Mouse (Mus musculus): ENCODE results near the gene Ssr1. TPM values are rescaled to one million over a fixed set of nuclear protein-coding genes. Genes with fewer than 3 reads are reported as not detected.
A peak's percentile ranks its signal among the peaks of the same experiment; 100 is the strongest.

Gene Ssr1
- polyA plus RNA-seq, 1 experiment from 2014 or later: 162 TPM

DNA sequence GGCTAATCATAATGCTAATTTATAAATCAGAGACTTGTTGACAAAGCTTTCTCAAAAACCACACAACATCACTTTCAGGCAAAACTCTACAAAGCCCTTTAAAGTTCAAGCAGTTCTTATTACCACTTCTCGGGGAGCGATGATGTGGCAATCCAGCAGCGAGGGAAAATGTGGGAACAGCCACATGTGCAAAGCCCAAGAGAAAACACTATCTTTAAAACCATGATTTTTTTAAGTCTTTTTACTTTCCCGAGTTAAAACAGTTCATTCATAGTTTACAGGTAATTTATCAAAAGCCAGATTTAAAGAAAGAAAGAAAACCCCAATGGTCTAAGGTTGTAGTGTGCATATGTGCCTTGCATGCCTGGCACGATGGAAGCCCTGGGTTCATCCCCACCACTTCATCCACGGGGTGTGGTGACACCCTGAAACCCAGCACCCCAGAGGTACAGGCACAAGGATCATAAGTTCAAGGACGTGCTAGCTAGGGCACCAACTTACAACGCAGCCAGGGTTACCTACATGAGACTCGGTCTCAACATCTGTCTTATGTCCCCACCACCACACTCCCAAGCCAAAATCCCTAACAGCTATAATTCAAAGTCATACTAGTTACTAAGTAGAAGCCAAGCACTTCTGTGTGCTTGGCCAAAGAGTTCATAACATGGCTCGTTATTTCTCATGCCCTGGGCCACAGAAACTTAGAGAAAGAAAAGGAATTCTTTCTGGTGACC, 1.2 kb downstream of the Ssr1 start:
- Histone ChIP-seq H3K36me3 (ENCODE audit: control insufficient read depth, insufficient read depth, low read length) (peaks cover 39% of the 10 kb centered on the region), H3K4me1 (ENCODE audit: control insufficient read depth, insufficient read depth, low read length) (no peaks in the 10 kb centered on the region), H3K9me3 (ENCODE audit: control insufficient read depth, low read length) (no peaks in the 10 kb centered on the region), H3K4me3 (ENCODE audit: low read depth, low read length) (peak overlapping the region; percentile 96), H3K27ac (replicated peaks; ENCODE audit: low read depth, low read length) (peak overlapping the region; percentile 94), H3K27me3 (replicated peaks; ENCODE audit: control insufficient read depth, insufficient read depth, low read length) (no peaks in the 10 kb centered on the region), H3K9ac (ENCODE audit: low read depth, low read length) (peak overlapping the region; percentile 99), H3K4me2 (ENCODE audit: low read depth, low read length) (peak overlapping the region; percentile 55)
- DNase-seq (ENCODE audit: low spot score): peak; percentile 29
- 7% methylated on average over 10 of the region's 10 CpGs for WGBS
- no peak for ATAC-seq (ENCODE audit: low read depth)

DNA sequence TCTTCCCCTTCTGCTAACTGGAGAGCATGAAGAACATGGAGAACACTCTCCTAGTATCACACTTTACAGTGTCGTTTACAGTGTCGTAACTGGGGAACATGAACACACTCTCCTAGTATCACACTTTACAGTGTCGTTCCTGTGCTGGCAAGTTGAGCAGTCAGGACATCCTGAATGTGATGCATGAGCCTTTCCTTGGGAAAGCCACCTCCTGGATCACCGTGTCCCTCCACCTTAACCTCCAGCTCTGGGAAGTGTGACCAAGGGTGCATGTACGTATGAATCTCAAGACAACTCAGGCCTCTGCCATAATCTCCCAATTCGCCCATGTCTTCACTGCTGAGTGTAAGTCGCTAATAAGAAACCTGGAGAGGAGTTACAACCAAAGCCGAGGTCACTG, 4.3 kb downstream of the Ssr1 start:
- peaks cover 68% of the 10 kb centered on the region for H3K36me3 ChIP-seq (ENCODE audit: control insufficient read depth, insufficient read depth, low read length)
- H3K9me3 ChIP-seq (ENCODE audit: control insufficient read depth, low read length): no peaks in the 10 kb centered on the region
- H3K27ac ChIP-seq (replicated peaks; ENCODE audit: low read depth, low read length): no peak overlapping the region
- no peak for ATAC-seq (ENCODE audit: low read depth)
- no peak overlapping the region for H3K9ac ChIP-seq (ENCODE audit: low read depth, low read length)
- DNase-seq (ENCODE audit: low spot score): no peak
- 90% methylated on average over 8 of the region's 8 CpGs for WGBS
- no peaks in the 10 kb centered on the region for H3K27me3 ChIP-seq (replicated peaks; ENCODE audit: control insufficient read depth, insufficient read depth, low read length)
- no peak overlapping the region for H3K4me3 ChIP-seq (ENCODE audit: low read depth, low read length)
- H3K4me2 ChIP-seq (ENCODE audit: low read depth, low read length): no peak overlapping the region
- no peaks in the 10 kb centered on the region for H3K4me1 ChIP-seq (ENCODE audit: control insufficient read depth, insufficient read depth, low read length)

DNA sequence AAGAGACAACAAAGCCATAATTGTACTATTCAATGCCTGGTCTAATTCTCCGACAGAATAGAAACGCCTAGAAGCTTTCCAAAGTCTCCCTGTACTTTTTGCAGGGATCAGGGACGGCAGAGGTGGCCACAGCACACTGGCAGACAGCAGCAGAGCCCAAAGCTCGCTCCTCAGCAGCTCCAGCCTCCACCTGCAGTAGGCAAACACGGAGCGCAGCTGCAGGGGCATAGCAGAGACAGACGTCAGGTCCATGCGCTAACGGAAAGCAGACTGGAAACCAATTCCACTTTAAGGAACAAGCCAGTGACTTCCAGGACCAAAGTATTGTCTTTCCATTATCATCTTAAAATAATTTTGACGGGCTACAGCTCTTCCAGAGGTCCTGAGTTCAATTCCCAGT, 7.9 kb downstream of the Ssr1 start:
- Histone ChIP-seq H3K4me2 (ENCODE audit: low read depth, low read length) (no peak overlapping the region), H3K4me3 (ENCODE audit: low read depth, low read length) (no peak overlapping the region), H3K9ac (ENCODE audit: low read depth, low read length) (no peak overlapping the region), H3K27me3 (replicated peaks; ENCODE audit: control insufficient read depth, insufficient read depth, low read length) (no peaks in the 10 kb centered on the region), H3K4me1 (ENCODE audit: control insufficient read depth, insufficient read depth, low read length) (no peaks in the 10 kb centered on the region), H3K27ac (replicated peaks; ENCODE audit: low read depth, low read length) (no peak overlapping the region), H3K9me3 (ENCODE audit: control insufficient read depth, low read length) (no peaks in the 10 kb centered on the region), H3K36me3 (ENCODE audit: control insufficient read depth, insufficient read depth, low read length) (peaks cover 97% of the 10 kb centered on the region)
- DNase-seq (ENCODE audit: low spot score) (no peak), ATAC-seq (ENCODE audit: low read depth) (no peak)
- 79% methylated on average over 10 of the region's 10 CpGs for WGBS

DNA sequence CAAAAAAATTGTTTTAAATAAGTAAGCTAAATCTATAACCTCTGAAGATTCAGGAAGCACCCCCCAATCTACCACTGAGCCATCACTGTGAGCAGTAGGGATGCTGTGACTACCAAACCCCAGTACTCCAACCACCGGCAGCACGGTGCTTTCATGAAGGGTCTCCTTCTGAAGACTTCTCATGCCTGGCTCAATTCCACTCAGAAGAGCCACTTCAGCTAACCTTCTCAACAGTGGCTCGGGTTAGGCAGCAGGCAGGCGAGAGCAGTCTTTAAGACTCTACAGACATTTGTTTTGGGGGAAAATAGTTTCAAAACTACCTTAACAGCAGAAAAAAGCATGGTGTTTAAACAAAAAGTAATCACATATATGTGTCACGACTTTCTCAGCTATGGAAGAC, 13.0 kb downstream of the Ssr1 start:
- Histone ChIP-seq H3K9me3 (ENCODE audit: control insufficient read depth, low read length) (no peaks in the 10 kb centered on the region), H3K4me3 (ENCODE audit: low read depth, low read length) (no peak overlapping the region), H3K4me1 (ENCODE audit: control insufficient read depth, insufficient read depth, low read length) (no peaks in the 10 kb centered on the region), H3K27me3 (replicated peaks; ENCODE audit: control insufficient read depth, insufficient read depth, low read length) (no peaks in the 10 kb centered on the region), H3K9ac (ENCODE audit: low read depth, low read length) (no peak overlapping the region), H3K27ac (replicated peaks; ENCODE audit: low read depth, low read length) (no peak overlapping the region), H3K4me2 (ENCODE audit: low read depth, low read length) (no peak overlapping the region), H3K36me3 (ENCODE audit: control insufficient read depth, insufficient read depth, low read length) (peaks cover 95% of the 10 kb centered on the region)
- WGBS: 93% methylated on average over 5 of the region's 5 CpGs
- DNase-seq (ENCODE audit: low spot score) (no peak), ATAC-seq (ENCODE audit: low read depth) (no peak)

DNA sequence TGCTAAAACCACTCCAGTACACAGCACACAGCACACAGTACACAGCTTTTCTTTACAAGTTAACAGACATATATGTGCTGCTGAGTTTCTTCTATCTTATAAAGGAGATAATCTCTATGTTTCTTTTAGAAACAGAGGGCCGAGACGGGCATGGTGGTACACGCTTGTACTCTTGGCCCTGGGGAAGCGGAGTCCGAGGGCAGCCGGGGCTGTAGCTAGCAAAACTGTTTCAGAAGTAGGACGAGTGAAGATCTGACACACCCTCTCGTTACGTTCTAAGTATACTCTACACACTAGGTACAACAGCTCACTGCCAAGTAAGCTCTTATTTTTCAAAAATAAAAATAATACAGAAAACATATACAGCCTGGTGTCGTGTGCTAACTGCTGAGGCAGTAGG, 13.7 kb downstream of the Ssr1 start:
- H3K27ac ChIP-seq (replicated peaks; ENCODE audit: low read depth, low read length): no peak overlapping the region
- no peak overlapping the region for H3K4me3 ChIP-seq (ENCODE audit: low read depth, low read length)
- no peaks in the 10 kb centered on the region for H3K4me1 ChIP-seq (ENCODE audit: control insufficient read depth, insufficient read depth, low read length)
- H3K27me3 ChIP-seq (replicated peaks; ENCODE audit: control insufficient read depth, insufficient read depth, low read length): no peaks in the 10 kb centered on the region
- H3K9me3 ChIP-seq (ENCODE audit: control insufficient read depth, low read length): no peaks in the 10 kb centered on the region
- no peak overlapping the region for H3K4me2 ChIP-seq (ENCODE audit: low read depth, low read length)
- no peak overlapping the region for H3K9ac ChIP-seq (ENCODE audit: low read depth, low read length)
- H3K36me3 ChIP-seq (ENCODE audit: control insufficient read depth, insufficient read depth, low read length): peaks cover 96% of the 10 kb centered on the region
- ATAC-seq (ENCODE audit: low read depth) (no peak), DNase-seq (ENCODE audit: low spot score) (no peak)
- 91% methylated on average over 10 of the region's 10 CpGs for WGBS

DNA sequence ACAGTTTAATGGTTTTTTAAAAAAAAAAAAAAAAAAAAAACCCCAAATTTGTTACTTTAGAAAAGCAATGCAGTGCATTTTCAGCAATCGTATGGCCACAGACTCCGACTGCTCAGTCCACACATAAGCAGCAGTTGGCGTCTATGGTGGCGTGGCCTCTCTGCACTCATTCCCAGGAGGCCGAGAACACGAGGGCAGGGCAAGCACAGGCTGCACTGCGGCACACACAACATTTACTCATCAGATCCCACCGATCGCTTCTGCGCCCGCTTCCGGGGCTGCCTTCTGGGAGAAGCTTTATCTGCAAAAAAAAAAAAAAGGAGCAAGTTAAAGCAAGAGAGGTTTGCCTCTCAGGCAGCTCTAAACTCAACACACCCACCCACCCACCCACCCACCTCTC, 14.5 kb downstream of the Ssr1 start:
- no peak overlapping the region for H3K27ac ChIP-seq (replicated peaks; ENCODE audit: low read depth, low read length)
- no peak overlapping the region for H3K9ac ChIP-seq (ENCODE audit: low read depth, low read length)
- DNase-seq (ENCODE audit: low spot score) (no peak), ATAC-seq (ENCODE audit: low read depth) (no peak)
- no peaks in the 10 kb centered on the region for H3K9me3 ChIP-seq (ENCODE audit: control insufficient read depth, low read length)
- no peak overlapping the region for H3K4me2 ChIP-seq (ENCODE audit: low read depth, low read length)
- no peaks in the 10 kb centered on the region for H3K27me3 ChIP-seq (replicated peaks; ENCODE audit: control insufficient read depth, insufficient read depth, low read length)
- WGBS: 93% methylated on average over 12 of the region's 12 CpGs
- H3K4me3 ChIP-seq (ENCODE audit: low read depth, low read length): no peak overlapping the region
- H3K4me1 ChIP-seq (ENCODE audit: control insufficient read depth, insufficient read depth, low read length): no peaks in the 10 kb centered on the region
- H3K36me3 ChIP-seq (ENCODE audit: control insufficient read depth, insufficient read depth, low read length): peaks cover 90% of the 10 kb centered on the region

DNA sequence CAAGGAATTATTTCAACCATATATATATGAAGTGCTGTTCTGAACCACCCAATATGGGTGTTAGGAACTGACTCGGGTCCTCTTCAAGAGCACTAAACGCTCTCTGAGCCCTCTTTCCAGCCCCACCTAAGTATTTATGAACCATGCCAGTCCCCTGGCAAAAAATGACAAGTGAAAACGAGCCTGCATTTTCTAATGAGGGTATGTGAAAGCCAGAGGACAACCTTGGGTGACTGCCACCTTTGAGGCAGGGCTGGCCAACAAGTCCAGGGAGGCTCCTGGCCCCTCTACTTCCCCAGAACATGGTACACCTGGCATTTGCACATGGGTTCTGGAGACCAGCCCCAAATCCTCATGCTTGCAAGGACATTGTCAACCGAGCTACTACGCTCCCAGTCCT, 19.3 kb downstream of the Ssr1 start:
- H3K4me1 ChIP-seq (ENCODE audit: control insufficient read depth, insufficient read depth, low read length): no peaks in the 10 kb centered on the region
- H3K27me3 ChIP-seq (replicated peaks; ENCODE audit: control insufficient read depth, insufficient read depth, low read length): no peaks in the 10 kb centered on the region
- H3K9me3 ChIP-seq (ENCODE audit: control insufficient read depth, low read length): no peaks in the 10 kb centered on the region
- 87% methylated on average over 5 of the region's 5 CpGs for WGBS
- no peak overlapping the region for H3K4me2 ChIP-seq (ENCODE audit: low read depth, low read length)
- peaks cover 44% of the 10 kb centered on the region for H3K36me3 ChIP-seq (ENCODE audit: control insufficient read depth, insufficient read depth, low read length)
- H3K4me3 ChIP-seq (ENCODE audit: low read depth, low read length): no peak overlapping the region
- H3K9ac ChIP-seq (ENCODE audit: low read depth, low read length): no peak overlapping the region
- no peak overlapping the region for H3K27ac ChIP-seq (replicated peaks; ENCODE audit: low read depth, low read length)
- no peak for DNase-seq (ENCODE audit: low spot score)
- no peak for ATAC-seq (ENCODE audit: low read depth)

DNA sequence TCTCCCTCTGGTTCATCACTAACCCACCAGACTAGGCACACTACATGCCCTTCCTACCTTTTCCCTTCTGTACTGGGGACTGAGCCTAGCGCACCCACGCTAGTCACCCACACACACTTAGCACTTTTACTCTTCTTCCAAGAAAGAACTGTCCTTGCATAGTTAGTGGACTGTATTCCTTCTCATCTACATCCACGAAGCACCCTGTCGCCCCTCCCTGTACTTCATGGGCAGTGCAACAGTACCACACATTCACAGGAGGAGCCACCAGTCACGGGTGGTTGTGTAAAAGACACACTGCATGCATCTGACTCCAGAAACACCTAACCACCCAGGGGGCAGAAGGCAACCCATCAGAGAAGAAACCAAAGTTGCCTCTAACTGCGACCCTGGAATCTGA, 20.0 kb downstream of the Ssr1 start:
- Histone ChIP-seq H3K4me2 (ENCODE audit: low read depth, low read length) (no peak overlapping the region), H3K9me3 (ENCODE audit: control insufficient read depth, low read length) (no peaks in the 10 kb centered on the region), H3K27me3 (replicated peaks; ENCODE audit: control insufficient read depth, insufficient read depth, low read length) (no peaks in the 10 kb centered on the region), H3K27ac (replicated peaks; ENCODE audit: low read depth, low read length) (no peak overlapping the region), H3K4me3 (ENCODE audit: low read depth, low read length) (no peak overlapping the region), H3K4me1 (ENCODE audit: control insufficient read depth, insufficient read depth, low read length) (no peaks in the 10 kb centered on the region), H3K36me3 (ENCODE audit: control insufficient read depth, insufficient read depth, low read length) (peaks cover 37% of the 10 kb centered on the region), H3K9ac (ENCODE audit: low read depth, low read length) (no peak overlapping the region)
- no peak for ATAC-seq (ENCODE audit: low read depth)
- WGBS: 81% methylated on average over 6 of the region's 6 CpGs
- no peak for DNase-seq (ENCODE audit: low spot score)

DNA sequence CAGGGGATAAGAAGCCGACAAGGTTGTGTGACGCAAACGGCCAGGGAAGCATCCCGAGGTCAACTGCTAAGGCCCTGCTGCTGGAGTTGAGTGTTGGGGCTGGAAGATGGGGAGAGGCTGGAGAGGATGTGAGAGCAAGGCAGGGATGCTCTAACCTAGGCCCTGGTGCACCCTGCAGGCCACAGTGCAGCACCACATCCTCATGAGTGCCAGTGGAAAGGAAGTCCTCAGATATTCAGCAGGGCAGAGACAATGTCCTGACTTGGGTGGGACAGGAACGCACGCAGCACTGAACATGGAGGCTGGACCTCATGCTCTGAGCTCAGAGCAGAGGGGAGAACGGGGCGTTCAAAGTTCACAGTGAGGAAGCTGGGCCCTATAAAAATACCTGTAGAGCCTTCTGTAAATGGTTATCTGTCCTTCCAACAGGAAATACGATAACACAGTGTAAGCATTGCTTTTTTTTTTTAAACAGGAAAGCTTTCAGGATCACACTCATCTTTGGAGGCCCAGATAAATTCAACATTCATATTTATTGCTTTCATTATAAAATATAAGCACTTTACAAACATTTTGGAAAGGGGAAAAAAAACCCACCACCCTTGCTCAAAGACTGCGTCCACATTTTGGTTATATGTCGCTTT, 23.0 kb downstream of the Ssr1 start:
- Histone ChIP-seq H3K9ac (ENCODE audit: low read depth, low read length) (no peak overlapping the region), H3K36me3 (ENCODE audit: control insufficient read depth, insufficient read depth, low read length) (peaks cover 8% of the 10 kb centered on the region), H3K27me3 (replicated peaks; ENCODE audit: control insufficient read depth, insufficient read depth, low read length) (no peaks in the 10 kb centered on the region), H3K4me1 (ENCODE audit: control insufficient read depth, insufficient read depth, low read length) (peaks cover 12% of the 10 kb centered on the region), H3K4me2 (ENCODE audit: low read depth, low read length) (no peak overlapping the region), H3K27ac (replicated peaks; ENCODE audit: low read depth, low read length) (no peak overlapping the region), H3K4me3 (ENCODE audit: low read depth, low read length) (no peak overlapping the region), H3K9me3 (ENCODE audit: control insufficient read depth, low read length) (no peaks in the 10 kb centered on the region)
- WGBS: 73% methylated on average over 11 of the region's 11 CpGs
- no peak for DNase-seq (ENCODE audit: low spot score)
- no peak for ATAC-seq (ENCODE audit: low read depth)
